Mouse (Mus musculus) spleen, postnatal 14 days (tissue): ENCODE measurements around the gene Rab42.

ENCODE experiments used
- DNase-seq, 2 experiments: peaks; one replicate each; pipeline ENCODE4 v3.0.0; 2021 to 2022; ENCODE audit warnings: low spot score in 2 of 2

Gene Rab42

GRCm38 (mm10) chr4:132269740-132270560, 33.2 kb downstream of the Rab42 start:
- peak; percentile 65 to 80 for DNase-seq

GRCm38 (mm10) chr4:132268871-132269739, 34.1 kb downstream of the Rab42 start:
- DNase-seq = no peak

- DNase-seq = no peak
Observed at GRCm38 (mm10) chr4:132266835-132267349, 36.3 kb downstream of the Rab42 start.

GRCm38 (mm10) chr4:132263313-132263712, 39.9 kb downstream of the Rab42 start:
- DNase-seq = no peak

GRCm38 (mm10) chr4:132262358-132262616, 40.9 kb downstream of the Rab42 start:
- DNase-seq = no peak

- peak; percentile 56 to 72 for DNase-seq
Observed at GRCm38 (mm10) chr4:132261514-132262357, 41.4 kb downstream of the Rab42 start, which contains the start of gene Gmeb1. TSS of gene Gmeb1 (minus strand) at chr4:132261602.

GRCm38 (mm10) chr4:132260404-132261379, 42.5 kb downstream of the Rab42 start:
- DNase-seq = peak in 1 of 2 experiments; percentile 25

- DNase-seq = no peak
Observed at GRCm38 (mm10) chr4:132259248-132259647, 43.9 kb downstream of the Rab42 start.

GRCm38 (mm10) chr4:132256384-132256783, 46.8 kb downstream of the Rab42 start:
- DNase-seq = no peak

- no peak for DNase-seq
Observed at GRCm38 (mm10) chr4:132254986-132255385, 48.2 kb downstream of the Rab42 start.

- no peak for DNase-seq
Observed at GRCm38 (mm10) chr4:132253622-132254021, 49.6 kb downstream of the Rab42 start.

- DNase-seq = no peak
Observed at GRCm38 (mm10) chr4:132253128-132253527, 50.1 kb downstream of the Rab42 start.
